Mouse (Mus musculus): ENCODE measurements around the gene Rps6kb1.

The Rps6kb1 gene

DNA sequence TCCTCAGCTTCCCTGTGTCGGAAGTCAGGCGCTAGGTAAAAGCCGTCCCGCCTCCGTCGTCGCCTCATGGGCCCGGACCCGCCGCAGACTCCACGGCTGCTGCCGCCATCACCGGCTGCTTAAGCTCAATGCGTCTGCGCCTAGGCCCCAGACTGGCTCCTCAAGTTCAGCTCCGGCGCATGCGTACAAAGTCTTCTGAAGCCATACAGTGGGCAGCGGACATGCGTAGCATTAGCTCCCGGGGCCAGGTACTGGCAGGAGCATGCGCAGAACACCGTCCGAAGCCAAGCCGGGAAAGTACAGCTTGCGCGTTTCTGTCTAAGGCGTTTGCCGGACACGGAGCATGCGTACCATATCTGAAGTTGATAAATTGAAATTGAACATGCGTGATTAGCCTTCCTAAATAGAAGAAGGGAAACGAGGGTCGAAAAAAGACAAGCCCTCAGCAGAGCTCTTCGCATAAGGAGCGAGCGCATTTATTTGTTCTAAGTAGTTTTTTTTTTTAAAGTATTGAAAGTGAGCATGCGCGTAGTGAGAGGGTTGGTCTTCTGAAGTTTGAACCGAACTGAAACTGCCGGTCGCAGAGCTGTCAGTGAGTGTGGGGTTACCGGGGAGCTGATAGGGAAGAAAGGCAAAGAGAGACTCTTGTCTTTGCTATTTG is at the start of gene Rps6kb1, which contains the start of gene Tubd1:
Gene Rps6kb1 (minus strand): TSS at position 167 of the 661 bp plus-strand sequence.
Gene Tubd1 (plus strand): TSS at position 353 of the 661 bp plus-strand sequence.
- DNase-seq (ENCODE audit: low read depth), result peak; percentile 100

DNA sequence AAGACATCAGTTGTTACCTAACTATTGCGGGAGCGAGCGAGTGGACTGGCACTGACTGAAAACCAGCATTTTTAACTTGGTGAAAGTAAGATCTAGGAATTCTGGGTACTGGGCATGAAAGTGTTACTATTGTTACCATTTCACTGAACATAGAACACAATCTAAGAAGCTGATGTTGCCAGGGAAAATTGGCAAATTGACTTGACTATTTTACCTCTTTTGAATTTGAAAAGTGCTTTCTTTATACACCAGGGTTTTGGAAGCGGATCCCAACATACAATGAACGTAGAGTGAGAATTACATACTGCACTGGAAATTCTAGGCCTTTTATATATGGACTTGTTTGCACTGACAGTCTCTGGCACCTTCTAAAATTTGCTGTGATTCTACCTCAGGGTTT is 48.8 kb upstream of the Rps6kb1 start:
- no peak for DNase-seq (ENCODE audit: low read depth)

DNA sequence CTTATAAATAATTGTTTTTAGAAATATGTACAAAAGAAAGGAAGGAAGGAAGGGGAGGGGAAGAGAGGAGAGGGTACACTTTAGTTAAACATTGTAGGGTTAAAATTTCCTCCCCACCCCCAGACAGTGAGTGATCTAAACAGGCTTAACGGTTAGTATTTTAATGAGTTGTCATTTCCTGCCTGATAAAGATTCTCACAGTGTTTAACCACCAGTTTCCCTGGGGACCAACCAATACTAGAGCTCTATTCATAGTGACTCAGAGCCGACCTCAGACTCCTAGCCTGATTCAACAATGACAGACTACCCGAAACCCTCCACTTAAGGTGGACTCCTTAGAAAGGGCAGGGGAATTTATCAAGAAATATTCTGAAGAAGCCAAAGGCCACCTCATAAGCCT is 48.4 kb upstream of the Rps6kb1 start:
- peak; percentile 52 for DNase-seq (ENCODE audit: low read depth)

DNA sequence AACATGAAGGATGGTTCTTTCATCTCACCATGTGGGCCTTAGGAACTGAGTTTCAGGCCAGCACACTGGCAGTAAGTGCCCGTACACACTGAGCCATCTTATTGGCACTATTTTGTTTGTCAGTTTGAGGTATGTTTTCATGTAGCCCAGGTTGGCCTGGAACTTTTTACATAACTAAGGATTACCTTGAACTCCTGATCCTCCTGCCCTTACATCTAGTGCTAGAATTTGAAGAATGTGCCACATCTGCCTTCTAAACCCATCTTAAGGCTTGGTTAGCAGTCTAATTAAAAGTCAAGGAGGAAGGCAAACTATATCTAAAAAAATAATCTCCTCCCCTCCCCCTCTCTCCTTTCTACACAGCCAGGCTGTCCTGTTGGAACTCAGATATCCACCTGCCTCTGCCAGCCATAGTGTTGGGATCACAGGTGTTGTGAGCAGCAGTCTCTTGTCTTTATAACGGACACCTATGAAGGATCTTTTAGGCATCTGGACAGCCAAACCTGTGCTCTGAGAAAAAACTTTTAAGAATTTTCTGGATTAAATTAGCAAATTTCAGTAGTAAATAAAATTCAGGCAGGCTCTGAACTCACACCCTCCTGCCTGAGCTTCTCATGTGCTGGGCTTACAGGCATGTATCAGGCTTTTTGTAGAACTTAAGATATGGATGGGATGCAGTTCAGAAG is 47.5 kb upstream of the Rps6kb1 start:
- DNase-seq (ENCODE audit: low read depth), result no peak

DNA sequence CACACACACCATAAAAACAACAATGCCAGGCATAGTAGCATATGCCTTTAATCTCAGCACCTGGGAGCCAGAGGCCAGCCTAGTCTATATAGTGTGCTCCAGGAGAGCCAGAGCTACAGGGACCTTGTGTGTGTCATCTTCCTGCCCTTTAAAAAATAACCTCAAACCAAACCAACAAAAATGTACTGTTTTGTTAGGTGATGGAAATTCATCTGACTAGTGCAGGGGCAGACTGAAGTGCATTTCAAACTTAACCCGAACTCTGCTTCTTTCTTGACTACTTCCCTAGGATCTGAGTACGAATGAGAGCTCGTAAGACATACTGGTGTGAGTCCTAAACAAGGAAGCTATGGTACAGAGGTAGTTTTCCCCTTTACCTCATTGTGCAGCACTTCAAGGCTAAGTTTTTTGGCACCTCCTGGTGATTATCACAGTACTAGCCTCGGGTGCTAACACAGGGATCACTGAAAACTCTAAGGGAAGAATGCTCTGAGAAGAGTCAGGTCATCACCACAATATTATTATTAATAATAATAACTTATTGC is 46.8 kb upstream of the Rps6kb1 start:
- peak; percentile 36 for DNase-seq (ENCODE audit: low read depth)

DNA sequence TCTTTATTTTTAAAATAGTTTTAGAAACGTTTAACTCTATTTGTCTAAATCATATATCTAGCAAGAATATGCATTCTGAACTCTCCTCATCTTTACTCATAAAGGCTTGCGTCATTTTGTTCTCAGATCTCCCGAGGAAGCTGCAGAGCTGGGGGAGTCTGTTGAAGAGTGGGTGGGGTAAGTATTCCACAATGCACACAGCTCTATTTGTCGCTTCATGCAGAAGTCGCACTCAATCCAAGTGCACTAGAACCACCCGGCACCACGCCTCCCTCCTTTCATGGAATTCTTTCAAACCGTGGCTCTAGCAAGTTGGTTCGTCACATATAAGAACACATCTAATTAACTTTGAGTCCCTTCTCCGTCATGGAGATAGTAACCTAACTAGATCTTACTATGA is 46.0 kb upstream of the Rps6kb1 start:
- peak; percentile 8 for DNase-seq (ENCODE audit: low read depth)

DNA sequence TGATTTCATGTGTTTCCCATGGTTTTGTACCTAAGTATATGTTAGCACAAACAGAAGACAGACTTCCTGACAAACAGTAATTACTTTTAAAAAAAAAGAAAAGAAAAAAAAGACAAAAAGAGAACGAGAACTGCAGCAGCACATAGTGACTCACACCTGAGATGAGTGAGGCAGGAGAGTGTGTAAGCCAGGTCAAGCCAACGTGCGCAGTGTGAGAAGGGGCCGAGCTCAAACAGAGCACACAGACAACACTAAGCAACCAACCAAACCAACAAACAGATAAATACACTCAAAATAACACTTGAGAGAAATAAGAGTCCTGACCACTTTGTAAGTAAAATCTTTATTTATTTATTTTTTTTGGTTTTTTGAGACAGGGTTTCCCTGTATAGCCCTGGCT is 45.5 kb upstream of the Rps6kb1 start:
- no peak for DNase-seq (ENCODE audit: low read depth)

DNA sequence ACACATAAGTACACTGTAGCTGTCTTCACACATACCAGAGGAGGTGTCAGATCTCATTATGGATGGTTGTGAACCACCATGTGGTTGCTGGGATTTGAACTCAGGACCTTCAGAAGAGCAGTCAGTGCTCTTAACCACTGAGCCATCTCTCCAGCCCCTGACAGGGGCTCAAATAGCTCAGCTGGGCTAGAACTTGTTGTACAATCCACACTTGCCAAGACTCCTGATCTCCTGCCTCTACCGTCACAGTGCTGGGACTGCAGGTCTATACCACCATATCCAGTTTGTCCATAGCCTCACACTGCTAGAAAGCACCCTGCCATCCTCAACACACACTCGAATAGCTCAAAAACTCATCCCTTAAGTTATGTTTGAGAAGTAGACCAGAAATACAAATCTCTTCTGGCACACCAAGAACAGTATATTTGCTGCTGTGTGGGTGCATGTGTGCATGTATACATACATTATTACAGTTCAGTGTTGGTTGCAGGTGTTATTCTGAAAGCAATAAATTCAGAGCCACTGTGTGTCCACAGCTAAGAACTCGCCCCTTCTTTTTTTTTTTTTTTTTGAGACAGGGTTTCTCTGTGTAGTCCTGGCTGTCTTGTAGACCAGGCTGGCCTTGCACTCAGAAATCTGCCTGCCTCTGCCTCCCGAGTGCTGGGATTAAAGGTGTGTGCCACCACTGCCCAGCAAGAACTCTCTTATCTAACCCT is 44.1 kb upstream of the Rps6kb1 start:
- no peak for DNase-seq (ENCODE audit: low read depth)

DNA sequence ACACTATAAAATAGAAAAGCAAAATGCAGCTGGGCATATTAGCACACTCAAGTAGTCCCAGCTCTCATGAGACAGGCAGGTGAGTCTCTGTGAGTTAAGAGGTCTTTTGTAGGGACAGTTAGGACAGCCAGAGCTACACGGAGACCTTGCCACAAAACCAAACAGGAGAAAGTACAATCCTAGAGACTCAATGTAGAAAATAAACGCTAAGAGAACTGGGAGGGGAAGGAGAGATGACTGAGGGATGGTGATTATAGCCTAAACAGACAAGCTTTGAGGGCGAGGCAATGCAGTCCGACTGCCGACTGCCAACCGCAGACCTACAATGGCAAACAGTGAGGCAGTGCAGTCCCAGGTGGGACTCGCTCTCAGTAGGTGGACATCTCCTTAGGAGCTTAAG is 43.2 kb upstream of the Rps6kb1 start:
- DNase-seq (ENCODE audit: low read depth), result no peak

DNA sequence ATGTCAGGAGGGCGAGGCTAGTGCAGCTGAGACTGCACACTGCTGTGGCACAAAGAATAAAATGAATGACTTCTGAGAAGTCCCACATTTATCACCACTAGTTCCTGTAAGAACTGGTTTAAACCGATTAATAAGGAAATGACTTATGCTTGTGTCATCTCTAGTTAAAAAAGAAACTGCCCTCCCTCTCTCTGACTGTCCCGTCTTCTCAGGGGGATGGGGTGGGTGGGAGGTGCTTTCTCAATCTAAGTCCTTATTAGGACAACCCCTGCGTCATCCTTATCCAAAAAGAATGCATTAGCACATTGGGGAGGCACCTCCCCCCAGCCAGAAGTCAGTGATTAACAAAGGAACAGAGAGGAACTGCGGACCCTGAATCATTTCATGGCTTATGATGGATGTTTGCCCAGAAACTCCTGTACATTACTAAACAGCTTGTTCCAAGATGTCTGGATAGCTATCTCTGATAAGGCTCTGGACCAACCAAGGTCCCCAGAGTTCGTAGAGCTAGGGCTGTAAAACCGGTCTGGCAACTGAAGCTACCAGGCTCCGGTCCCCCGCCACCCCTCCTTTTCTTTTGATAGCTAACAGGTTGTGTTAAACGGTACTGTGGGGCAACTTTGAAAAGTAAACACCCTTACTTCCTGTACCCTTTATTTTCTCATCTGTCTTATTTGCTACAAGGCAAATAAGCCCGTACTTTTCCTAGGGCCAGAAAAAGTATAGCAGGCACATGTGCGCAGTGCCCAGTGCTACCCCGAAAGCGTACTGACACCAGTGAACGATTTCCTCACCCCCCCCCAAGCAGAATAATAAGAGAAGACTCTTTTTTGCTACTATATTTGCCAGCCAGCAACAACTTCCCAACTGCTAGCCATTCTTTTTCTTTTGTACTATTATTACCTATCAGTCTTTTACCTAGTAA is 42.5 kb upstream of the Rps6kb1 start:
- DNase-seq (ENCODE audit: low read depth), result peak; percentile 81

DNA sequence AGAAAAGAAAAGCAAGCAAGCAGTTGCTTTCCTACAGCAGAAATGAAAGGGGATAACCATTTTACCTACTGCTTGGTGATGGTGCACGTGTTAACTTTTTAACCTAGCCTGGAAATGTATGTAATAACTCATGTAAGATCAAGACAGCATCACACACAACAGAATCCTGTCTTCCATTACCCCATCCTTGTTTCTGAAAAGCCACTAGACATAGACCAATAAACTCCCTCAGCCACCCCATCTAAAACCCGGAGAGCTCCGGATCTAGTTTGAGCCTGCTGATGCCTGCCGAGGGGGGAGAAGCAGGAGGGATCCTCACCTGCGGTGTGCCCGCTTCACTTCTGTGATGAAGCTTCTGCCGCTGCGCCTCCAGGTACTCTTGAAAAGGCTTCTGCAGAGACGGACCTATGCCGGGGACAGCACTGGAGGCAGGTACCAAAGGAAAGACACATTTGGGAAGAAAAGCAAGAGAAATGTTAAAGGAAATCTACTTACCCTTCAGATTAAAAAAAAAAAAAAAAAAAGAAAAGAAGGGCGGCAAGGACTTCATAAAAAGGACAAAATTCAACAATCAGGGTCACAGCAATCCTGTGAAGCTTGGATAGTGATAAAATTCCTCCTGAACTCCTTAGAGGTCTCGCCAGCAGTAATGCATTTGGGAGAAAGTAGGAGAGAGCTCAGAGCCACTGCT is 41.7 kb upstream of the Rps6kb1 start:
- DNase-seq (ENCODE audit: low read depth), result peak; percentile 74

DNA sequence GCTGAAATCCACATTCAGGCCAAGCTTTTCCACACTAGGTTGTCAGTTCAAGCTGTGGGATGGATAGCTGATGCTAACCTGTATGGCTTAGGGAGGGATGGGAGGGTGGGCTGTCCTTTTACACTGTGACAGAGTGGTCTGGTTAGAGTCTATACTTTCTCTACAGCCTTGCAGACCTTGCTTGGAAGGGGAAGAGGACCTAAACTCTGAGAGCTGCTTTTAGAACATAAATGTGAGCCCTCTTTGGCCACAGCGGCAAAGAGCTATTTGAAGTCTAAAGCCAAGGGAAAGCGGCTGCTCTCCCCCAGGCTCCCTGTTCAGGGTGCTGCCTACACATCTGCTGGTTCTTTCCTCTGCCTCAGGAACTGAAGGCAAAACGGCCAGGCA is 41.0 kb upstream of the Rps6kb1 start:
- DNase-seq (ENCODE audit: low read depth), result no peak

DNA sequence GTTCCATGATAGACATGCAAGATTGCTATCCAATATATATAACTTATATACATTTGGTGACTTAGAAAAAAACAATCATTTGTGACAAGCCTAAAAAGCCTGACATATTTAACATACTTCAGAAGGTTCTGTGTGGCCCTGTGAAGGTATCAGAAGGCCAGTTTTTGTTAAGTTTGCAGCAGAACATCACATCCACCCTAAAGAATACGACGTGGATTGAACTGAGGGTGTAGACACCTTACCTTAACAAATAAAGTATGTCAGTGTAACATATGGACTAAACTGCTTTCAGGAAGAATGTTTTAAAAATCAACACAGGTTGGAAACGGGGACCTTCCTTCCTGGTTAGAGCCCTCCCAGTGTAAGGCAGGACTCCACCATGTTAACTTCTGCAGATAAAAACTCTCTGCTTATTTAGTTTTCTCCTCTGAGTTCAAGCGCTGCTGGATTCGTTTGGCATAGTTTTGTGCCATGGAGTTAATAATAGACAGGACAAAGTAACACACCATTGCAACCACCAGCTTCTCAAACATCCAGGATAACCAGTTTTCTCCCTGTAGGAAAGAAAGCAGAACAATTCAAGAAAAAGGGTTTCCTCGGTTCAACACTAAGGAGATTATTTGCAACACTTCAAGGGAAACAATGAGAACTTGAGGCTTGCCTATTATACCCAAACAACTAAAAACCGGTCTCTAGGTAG is 40.4 kb upstream of the Rps6kb1 start:
- DNase-seq (ENCODE audit: low read depth), result no peak

DNA sequence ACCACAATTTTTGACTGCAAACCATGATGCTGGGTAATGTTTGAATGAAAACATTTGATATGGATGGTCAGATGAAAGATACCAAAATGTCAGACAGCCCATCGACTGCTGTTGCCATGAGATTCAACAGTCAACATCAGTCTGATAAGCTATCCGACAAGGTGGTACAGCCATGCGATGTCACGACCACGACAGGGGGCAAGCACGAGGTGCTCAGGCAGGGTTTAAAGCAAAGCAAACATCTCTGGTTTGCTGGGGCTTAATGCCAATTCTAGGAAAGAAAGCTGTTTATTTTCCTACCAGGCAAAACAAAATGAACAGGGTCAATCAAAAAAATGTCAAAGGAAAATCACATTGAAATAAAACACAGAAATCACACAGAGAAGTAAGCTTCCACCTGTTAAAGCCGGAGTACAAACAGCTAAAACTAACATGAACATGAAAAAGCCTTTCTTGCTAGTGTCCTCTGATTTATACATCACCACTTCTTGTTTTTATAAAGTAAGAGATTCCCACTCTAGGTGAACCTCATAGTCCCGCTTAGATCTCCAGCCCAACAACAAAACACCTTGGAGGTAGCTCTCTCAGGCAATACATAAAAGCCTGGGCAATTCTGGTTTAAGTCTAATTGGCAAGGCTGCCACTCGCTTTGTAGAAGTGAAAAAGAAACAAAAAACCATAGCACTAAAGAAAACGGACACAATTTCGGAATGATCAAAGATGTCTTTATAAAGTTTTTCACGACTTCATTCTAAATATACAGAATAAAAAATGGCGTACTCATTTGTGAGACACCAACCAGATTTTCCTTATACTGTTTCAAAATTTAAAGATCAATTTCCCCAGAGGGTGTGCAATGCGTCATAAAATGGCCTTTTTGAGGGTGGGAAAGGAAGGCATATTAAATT is 39.6 kb upstream of the Rps6kb1 start:
- no peak for DNase-seq (ENCODE audit: low read depth)

DNA sequence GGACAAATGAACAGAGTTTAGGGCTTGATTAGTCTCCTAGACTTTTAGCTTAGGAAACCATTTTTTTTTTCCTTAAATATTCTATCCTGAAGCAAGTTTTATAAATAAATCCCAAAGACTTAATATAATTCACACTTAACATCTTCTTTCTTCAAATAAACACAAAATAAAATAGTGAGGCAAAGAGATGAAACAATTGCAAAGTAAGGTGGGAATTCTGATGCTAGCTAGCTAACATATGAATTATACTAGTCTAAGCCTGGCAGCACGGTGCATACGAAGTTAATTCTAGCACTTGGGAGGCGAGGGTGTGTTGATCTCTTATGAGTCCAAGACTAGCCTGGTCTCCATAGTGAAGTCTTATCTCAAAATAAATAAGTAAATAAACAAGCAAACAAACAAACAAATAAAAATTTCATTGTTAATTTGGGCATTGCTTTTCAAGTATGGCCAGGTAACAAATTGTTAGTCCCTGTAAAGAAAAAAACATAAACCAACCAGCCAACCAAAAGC is 38.8 kb upstream of the Rps6kb1 start:
- DNase-seq (ENCODE audit: low read depth), result no peak

DNA sequence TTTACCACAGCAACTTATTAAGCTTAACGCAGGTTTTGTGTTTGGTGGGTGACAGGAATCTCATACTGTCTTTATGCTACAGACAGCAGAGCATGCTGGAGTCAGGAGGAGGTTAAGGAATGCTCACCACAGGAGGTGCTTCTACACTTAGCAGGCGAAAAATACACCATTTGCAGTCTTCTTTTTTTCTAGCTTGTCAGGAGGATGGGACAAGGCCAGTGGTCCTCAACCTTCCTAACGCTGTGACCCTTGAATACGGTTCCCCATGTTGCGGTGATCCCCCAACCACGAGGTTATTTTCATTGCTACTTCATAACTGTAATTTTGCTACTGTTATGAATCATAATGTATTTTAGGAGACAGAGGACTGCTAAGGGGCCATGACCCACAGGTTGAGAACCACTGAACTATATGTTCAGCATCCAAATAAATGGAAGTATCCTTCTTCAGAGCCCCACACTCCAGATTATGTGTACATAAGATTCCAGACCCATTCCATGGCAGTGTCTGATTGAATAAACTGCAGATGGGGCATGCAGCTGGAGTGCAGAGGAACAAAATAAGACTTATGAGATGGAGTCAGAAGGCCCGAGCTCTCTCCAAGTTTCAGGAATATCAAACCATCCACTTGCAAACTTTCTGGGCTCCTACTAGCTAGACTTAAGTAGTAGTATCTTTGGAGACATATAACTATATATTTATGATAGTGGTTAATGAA is 38.1 kb upstream of the Rps6kb1 start:
- DNase-seq (ENCODE audit: low read depth), result no peak

DNA sequence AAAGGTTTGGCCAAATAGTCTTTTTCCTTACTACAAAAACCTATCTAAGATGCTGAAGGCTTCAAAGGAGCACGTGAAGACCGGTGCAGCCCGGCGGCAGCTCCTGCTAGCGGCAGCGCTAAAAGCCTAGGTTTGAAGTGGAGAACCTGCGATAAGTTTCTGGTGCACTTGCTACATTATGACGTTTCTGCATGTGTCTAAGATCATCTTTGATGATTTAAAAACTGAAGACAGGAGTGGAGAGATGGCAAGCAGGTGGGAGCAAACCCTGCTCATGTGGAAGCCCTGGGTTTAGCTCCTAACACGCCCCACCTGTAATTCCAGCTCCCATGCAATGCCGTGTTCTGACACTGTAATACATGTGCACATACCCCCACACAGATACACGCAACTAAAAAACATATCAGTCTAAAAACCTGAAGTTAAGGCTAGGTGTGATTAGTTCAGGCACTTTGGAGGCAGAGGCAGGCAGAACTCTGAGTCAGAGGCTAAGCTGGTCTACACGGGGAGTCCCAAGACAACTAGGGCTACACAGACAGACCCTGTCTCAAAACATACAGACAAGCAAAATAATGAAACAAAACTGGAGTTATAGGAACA is 37.4 kb upstream of the Rps6kb1 start:
- DNase-seq (ENCODE audit: low read depth), result peak; percentile 80

DNA sequence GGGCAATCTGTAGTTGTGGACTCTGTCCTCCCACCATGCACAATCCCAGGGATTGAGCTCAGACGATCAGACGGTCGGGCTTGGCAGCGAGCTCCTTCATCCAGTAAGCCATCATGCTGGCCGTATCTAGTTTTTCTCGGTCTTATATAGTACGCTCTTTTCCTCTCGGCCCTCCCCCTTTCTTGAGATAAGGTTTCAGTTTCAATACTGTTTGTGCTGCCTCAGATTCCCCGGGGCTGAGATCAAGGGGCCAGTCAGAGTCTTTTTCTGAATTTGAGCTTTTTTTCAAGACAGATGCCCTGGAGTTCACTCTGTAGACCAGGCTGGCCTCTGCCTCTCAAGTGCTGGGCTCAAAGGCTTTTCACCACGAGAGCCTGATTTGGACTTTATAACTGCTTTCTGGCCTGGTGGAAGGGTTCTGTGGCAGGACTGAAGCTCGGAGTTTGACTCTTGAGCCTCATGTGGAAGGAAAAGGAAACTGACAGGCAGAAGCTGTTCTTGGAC is 36.7 kb upstream of the Rps6kb1 start:
- DNase-seq (ENCODE audit: low read depth), result peak; percentile 88

Data from naive thymus-derived CD4-positive, alpha-beta T cell, adult 2 months (primary cell).